ENCODE assay signal across 8 mouse cellular contexts in genomic region chr3:116327001-116327615, GRCm38 (mm10).
A peak's percentile ranks its signal among the peaks of the same experiment; 100 is the strongest.
DNase-seq lines count a peak whose midpoint lies in the region; ATAC-seq and TF ChIP-seq lines count a peak whose summit lies in the region.

No protein-coding gene starts in this region.

- H3K79me2 ChIP-seq in myocyte (ENCODE audit: control insufficient read depth, insufficient read depth): no peaks in the 10 kb centered on the region

- ATAC-seq in embryonic facial prominence, embryonic 14.5 days (ENCODE audit: low read depth): peak; percentile 74
- peak; percentile 73 for ATAC-seq in kidney, embryonic 14.5 days (ENCODE audit: low FRiP score, low TSS enrichment)
- ATAC-seq in limb, embryonic 15.5 days (ENCODE audit: insufficient number of reproducible peaks, low FRiP score, low TSS enrichment, low read depth): 0 out of 2 replicates have a peak, but pooled peaks have one; percentile 46

- H3K4me3 ChIP-seq in bone marrow, adult 2 months (replicated peaks; ENCODE audit: control insufficient read depth, low read depth, low read length): no peak overlapping the region
- peak overlapping the region; percentile 26 for H3K4me3 ChIP-seq in embryonic facial prominence, embryonic 14.5 days (ENCODE audit: low read depth, low read length)
- peak overlapping the region; percentile 48 for H3K4me3 ChIP-seq in heart, embryonic 10.5 days
- no peak overlapping the region for H3K4me3 ChIP-seq in kidney, embryonic 14.5 days (ENCODE audit: low read length)
- peak overlapping the region; percentile 15 for H3K4me3 ChIP-seq in limb, embryonic 15.5 days
- H3K4me3 ChIP-seq in myocyte: no peak overlapping the region

- peak; percentile 95 for TF ChIP-seq CTCF in bone marrow, adult 2 months (IDR thresholded peaks at IDR 0.05; ENCODE audit: control insufficient read depth, insufficient read depth, low read length)

- 27% methylated on average over 23 of the region's 23 CpGs for WGBS in bone marrow, adult 2 months
- 8% methylated on average over 23 of the region's 23 CpGs for WGBS in embryonic facial prominence, embryonic 14.5 days
- WGBS in heart, embryonic 10.5 days: 7% methylated on average over 23 of the region's 23 CpGs
- WGBS in kidney, embryonic 14.5 days: 11% methylated on average over 23 of the region's 23 CpGs
- 12% methylated on average over 23 of the region's 23 CpGs for WGBS in limb, embryonic 15.5 days

- H3K9me3 ChIP-seq in embryonic facial prominence, embryonic 14.5 days (ENCODE audit: control insufficient read depth, low read length): no peaks in the 10 kb centered on the region
- no peaks in the 10 kb centered on the region for H3K9me3 ChIP-seq in heart, embryonic 10.5 days
- H3K9me3 ChIP-seq in kidney, embryonic 14.5 days (ENCODE audit: control insufficient read depth, low read length): no peaks in the 10 kb centered on the region
- no peaks in the 10 kb centered on the region for H3K9me3 ChIP-seq in limb, embryonic 15.5 days

- H3K4me2 ChIP-seq in embryonic facial prominence, embryonic 14.5 days (ENCODE audit: low read depth, low read length): peak overlapping the region; percentile 61
- H3K4me2 ChIP-seq in kidney, embryonic 14.5 days (replicated peaks; ENCODE audit: low read depth, low read length): peak overlapping the region; percentile 37
- H3K4me2 ChIP-seq in limb, embryonic 15.5 days: peak overlapping the region; percentile 51
- H3K4me2 ChIP-seq in myocyte (ENCODE audit: low read depth): peak overlapping the region; percentile 64

- DNase-seq in A20 (ENCODE audit: low read depth, low spot score): peak; percentile 81
- DNase-seq in embryonic facial prominence, embryonic 14.5 days (ENCODE audit: low spot score): peak; percentile 92
- peak; percentile 90 for DNase-seq in heart, embryonic 10.5 days (ENCODE audit: low spot score)
- DNase-seq in spleen, postnatal 4 days (ENCODE audit: low spot score in 2 of 2): peak; percentile 72 to 90

- no peaks in the 10 kb centered on the region for H3K27me3 ChIP-seq in embryonic facial prominence, embryonic 14.5 days (replicated peaks; ENCODE audit: control insufficient read depth, insufficient read depth, low read length)
- H3K27me3 ChIP-seq in heart, embryonic 10.5 days (ENCODE audit: insufficient read depth, poor library complexity, severe bottlenecking): no peaks in the 10 kb centered on the region
- no peaks in the 10 kb centered on the region for H3K27me3 ChIP-seq in kidney, embryonic 14.5 days (ENCODE audit: control insufficient read depth, insufficient read depth, low read length)
- no peaks in the 10 kb centered on the region for H3K27me3 ChIP-seq in limb, embryonic 15.5 days
- H3K27me3 ChIP-seq in myocyte (ENCODE audit: control insufficient read depth, insufficient read depth, insufficient read length): no peaks in the 10 kb centered on the region

- peak overlapping the region; percentile 51 for H3K9ac ChIP-seq in embryonic facial prominence, embryonic 14.5 days (ENCODE audit: low read depth, low read length)
- no peak overlapping the region for H3K9ac ChIP-seq in kidney, embryonic 14.5 days (ENCODE audit: low read depth, low read length)
- H3K9ac ChIP-seq in limb, embryonic 15.5 days: no peak overlapping the region

- no peaks in the 10 kb centered on the region for H3K36me3 ChIP-seq in embryonic facial prominence, embryonic 14.5 days (ENCODE audit: control insufficient read depth, insufficient read depth, low read length)
- H3K36me3 ChIP-seq in heart, embryonic 10.5 days: peaks cover 4% of the 10 kb centered on the region; the same call in 1 of the 2 replicates
- H3K36me3 ChIP-seq in kidney, embryonic 14.5 days (ENCODE audit: control insufficient read depth, insufficient read depth, low read length): peaks cover 4% of the 10 kb centered on the region
- H3K36me3 ChIP-seq in limb, embryonic 15.5 days: peaks cover 4% of the 10 kb centered on the region; the same call in 1 of the 2 replicates
- H3K36me3 ChIP-seq in myocyte (ENCODE audit: control insufficient read depth, insufficient read depth): no peaks in the 10 kb centered on the region

- no peaks in the 10 kb centered on the region; the same call in 1 of the 2 replicates for H3K4me1 ChIP-seq in bone marrow, adult 2 months (ENCODE audit: control insufficient read depth, insufficient read depth, low read length)
- peaks cover 4% of the 10 kb centered on the region; the same call in 1 of the 2 replicates for H3K4me1 ChIP-seq in embryonic facial prominence, embryonic 14.5 days (ENCODE audit: control insufficient read depth, insufficient read depth, low read length)
- 0 out of 2 replicates have a peak, but pooled peaks cover 6% of the 10 kb centered on the region for H3K4me1 ChIP-seq in heart, embryonic 10.5 days
- no peaks in the 10 kb centered on the region for H3K4me1 ChIP-seq in kidney, embryonic 14.5 days (ENCODE audit: control insufficient read depth, insufficient read depth, low read length)
- peaks cover 4% of the 10 kb centered on the region; the same call in 1 of the 2 replicates for H3K4me1 ChIP-seq in limb, embryonic 15.5 days

- no peak overlapping the region for H3ac ChIP-seq in myocyte (ENCODE audit: control insufficient read depth, insufficient read length)

- H3K27ac ChIP-seq in bone marrow, adult 2 months (ENCODE audit: control insufficient read depth, insufficient read depth, low read depth, low read length, poor library complexity): no peak overlapping the region
- H3K27ac ChIP-seq in embryonic facial prominence, embryonic 14.5 days (replicated peaks; ENCODE audit: low read depth, low read length): no peak overlapping the region
- H3K27ac ChIP-seq in heart, embryonic 10.5 days: peak overlapping the region; percentile 60; the same call in 1 of the 2 replicates
- H3K27ac ChIP-seq in kidney, embryonic 14.5 days (ENCODE audit: low read depth, low read length): no peak overlapping the region
- no peak overlapping the region for H3K27ac ChIP-seq in limb, embryonic 15.5 days

- TF ChIP-seq POLR2A in bone marrow, adult 2 months (IDR thresholded peaks at IDR 0.05; ENCODE audit: borderline replicate concordance, control insufficient read depth, low read depth, low read length): no peak
- no peak for TF ChIP-seq POLR2A in myocyte (IDR thresholded peaks at IDR 0.05; ENCODE audit: insufficient read length, low read depth)

TF ChIP-seq in myocyte, 11 proteins besides CTCF, POLR2A, EP300 and RAD21:
- TF ChIP-seq E2F4 (IDR thresholded peaks at IDR 0.05; ENCODE audit: insufficient read depth) (peak; percentile 9), MAX (IDR thresholded peaks at IDR 0.05; ENCODE audit: low read depth) (no peak)

Comparison
In these comparisons a context has a peak if more than half of its experiments do, and no peak if none do; other contexts are left out.
1. H3K4me3 ChIP-seq: peak in embryonic facial prominence, embryonic 14.5 days (single experiment), heart, embryonic 10.5 days (single experiment) and limb, embryonic 15.5 days (single experiment); none in bone marrow, adult 2 months (single experiment), kidney, embryonic 14.5 days (single experiment) and myocyte (single experiment).
2. Peak in every context shown above with its lines, with median percentiles within 50 percentile points of each other: DNase-seq, ATAC-seq and H3K4me2 ChIP-seq.